Mouse (Mus musculus) stomach, postnatal 0 days (tissue): Measurements from ENCODE around the gene Togaram1. TPM values are rescaled to one million over a fixed set of nuclear protein-coding genes. Genes with fewer than 3 reads are reported as not detected.

Experiments used
- ATAC-seq: fragments of 200-750 bp; cut with Nextera tagmentation; 2 replicates; pipeline ENCODE4 v1.8.0; 2017; ENCODE audit not compliant: low FRiP score, low TSS enrichment
- DNase-seq: peaks from one replicate; pipeline ENCODE4 v3.0.0-alpha.2; 2016; ENCODE audit warnings: low spot score
- H3K27ac ChIP-seq: fragments of 300-500 bp; sonication (generic); replicated peaks from 2 replicates; pipeline ENCODE4 v1.5.1; 2014; ENCODE audit warnings: mild to moderate bottlenecking, control low read depth
- H3K27me3 ChIP-seq: fragments of 300-500 bp; sonication (generic); 2 replicates; pipeline ENCODE4 v1.6.1; 2014; ENCODE audit warnings: low read length; ENCODE audit not compliant: control insufficient read depth, insufficient read depth
- H3K36me3 ChIP-seq: fragments of 300-500 bp; sonication (generic); 2 replicates; pipeline ENCODE4 v1.6.1; 2014; ENCODE audit warnings: low read length, mixed read lengths; ENCODE audit not compliant: control insufficient read depth, insufficient read depth
- H3K4me1 ChIP-seq: fragments of 300-500 bp; sonication (generic); replicated peaks from 2 replicates; pipeline ENCODE4 v1.6.1; 2014; ENCODE audit warnings: antibody characterized with exemption; ENCODE audit not compliant: control insufficient read depth, insufficient read depth
- H3K4me2 ChIP-seq: fragments of 300-500 bp; sonication (generic); replicated peaks from 2 replicates; pipeline ENCODE4 v1.6.1; 2014; ENCODE audit warnings: low read depth, mild to moderate bottlenecking, control low read depth, moderate library complexity
- H3K4me3 ChIP-seq: fragments of 300-500 bp; sonication (generic); 2 replicates; pipeline ENCODE4 v1.5.1; 2014; ENCODE audit warnings: low read depth, low read length, control low read depth
- H3K9ac ChIP-seq: fragments of 300-500 bp; sonication (generic); 2 replicates; pipeline ENCODE4 v1.6.1; 2014; ENCODE audit warnings: mild to moderate bottlenecking, low read length, control low read depth, mixed read lengths
- H3K9me3 ChIP-seq: fragments of 300-500 bp; sonication (generic); 2 replicates; pipeline ENCODE4 v1.6.1; 2016; ENCODE audit warnings: low read length; ENCODE audit not compliant: control insufficient read depth
- CTCF ChIP-seq: IDR thresholded peaks from 2 replicates; pipeline ENCODE4 v1.5.1; 2016; ENCODE audit warnings: antibody characterized with exemption, low read depth, mild to moderate bottlenecking, moderate library complexity
- EP300 ChIP-seq: optimal IDR thresholded peaks from 2 replicates; pipeline ENCODE3; 2016; ENCODE audit warnings: antibody characterized with exemption
- WGBS: fragments of 180-500 bp; shearing (Covaris S2); extraction: QIAGEN DNeasy Blood & Tissue Kit; methylation state at CpG from one replicate; pipeline ENCODE4 v1.1.7; 2014; 5-methylcytosine and 5-hydroxymethylcytosine counted together
- polyA plus RNA-seq: library from polyadenylated mRNA; unstranded; fragments of >200 nt; fragmentation: Nextera tagmentation; extraction: Ambion mirVana; gene quantifications from 2 replicates; pipeline ENCODE4 v1.2.1, GENCODE M21; 2015

Gene Togaram1
- polyA plus RNA-seq, 1 experiment from 2014 or later = 11.3 TPM

- WGBS = under 1% methylated on average over 44 of the region's 44 CpGs
- DNase-seq = peak; percentile 63
- Histone ChIP-seq H3K9ac (peak overlapping the region; percentile 93), H3K4me3 (peak overlapping the region; percentile 90), H3K4me1 (peaks cover 2% of the 10 kb centered on the region; the same call in 1 of the 2 replicates), H3K9me3 (no peaks in the 10 kb centered on the region), H3K27ac (peak overlapping the region; percentile 95), H3K36me3 (no peaks in the 10 kb centered on the region), H3K4me2 (peak overlapping the region; percentile 86), H3K27me3 (no peaks in the 10 kb centered on the region)
- peak; percentile 22 for ATAC-seq
- TF ChIP-seq EP300 (no peak), CTCF (no peak)
These were observed 562 bp downstream of the Togaram1 start for GRCm38 (mm10) chr12:64966101-64966631.

GRCm38 (mm10) chr12:64966652-64967435 is 1.2 kb downstream of the Togaram1 start:
- H3K9me3 ChIP-seq = no peaks in the 10 kb centered on the region
- WGBS = 3% methylated on average over 19 of the region's 19 CpGs
- no peaks in the 10 kb centered on the region for H3K36me3 ChIP-seq
- peak overlapping the region; percentile 90 for H3K4me3 ChIP-seq
- TF ChIP-seq CTCF (no peak; the same call in 1 of the 2 replicates), EP300 (no peak)
- H3K4me1 ChIP-seq = peaks cover 5% of the 10 kb centered on the region; the same call in 1 of the 2 replicates
- peak overlapping the region; percentile 93 for H3K9ac ChIP-seq
- DNase-seq (no peak), ATAC-seq (no peak)
- peak overlapping the region; percentile 95 for H3K27ac ChIP-seq
- H3K27me3 ChIP-seq = no peaks in the 10 kb centered on the region
- H3K4me2 ChIP-seq = peak overlapping the region; percentile 86

DNA sequence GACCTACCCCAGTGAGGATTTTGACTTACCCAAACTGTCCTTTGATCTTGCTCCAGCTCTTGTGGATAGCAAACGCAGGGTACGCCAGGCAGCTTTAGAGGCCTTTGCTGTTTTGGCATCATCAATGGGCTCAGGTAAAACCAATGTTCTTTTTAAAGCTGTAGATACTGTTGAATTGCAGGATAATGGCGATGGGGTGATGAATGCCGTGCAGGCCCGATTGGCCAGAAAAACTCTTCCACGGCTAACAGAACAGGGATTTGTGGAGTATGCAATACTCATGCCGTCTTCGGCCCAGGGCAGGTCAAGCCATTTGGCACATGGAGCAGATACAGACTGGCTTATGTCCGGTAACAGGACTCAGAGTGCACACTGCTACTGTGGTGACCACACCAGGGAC is 1.9 kb downstream of the Togaram1 start:
- H3K27ac ChIP-seq = no peak overlapping the region
- under 1% methylated on average over 9 of the region's 9 CpGs for WGBS
- ATAC-seq (no peak), DNase-seq (no peak)
- no peaks in the 10 kb centered on the region for H3K9me3 ChIP-seq
- no peaks in the 10 kb centered on the region for H3K27me3 ChIP-seq
- H3K4me1 ChIP-seq = peaks cover 5% of the 10 kb centered on the region; the same call in 1 of the 2 replicates
- H3K9ac ChIP-seq = peak overlapping the region; percentile 93
- peak overlapping the region; percentile 86 for H3K4me2 ChIP-seq
- peak overlapping the region; percentile 90 for H3K4me3 ChIP-seq
- H3K36me3 ChIP-seq = no peaks in the 10 kb centered on the region
- TF ChIP-seq CTCF = no peak
- no peak for TF ChIP-seq EP300

- H3K36me3 ChIP-seq = no peaks in the 10 kb centered on the region
- no peak for TF ChIP-seq CTCF
- no peak for TF ChIP-seq EP300
- H3K9me3 ChIP-seq = no peaks in the 10 kb centered on the region
- no peaks in the 10 kb centered on the region for H3K27me3 ChIP-seq
- DNase-seq (no peak), ATAC-seq (no peak)
- peak overlapping the region; percentile 86 for H3K4me2 ChIP-seq
- peaks cover 5% of the 10 kb centered on the region; the same call in 1 of the 2 replicates for H3K4me1 ChIP-seq
- H3K27ac ChIP-seq = no peak overlapping the region
- peak overlapping the region; percentile 90 for H3K4me3 ChIP-seq
- WGBS = 0% methylated on average over 2 of the region's 2 CpGs
- H3K9ac ChIP-seq = peak overlapping the region; percentile 93
These were observed 2.5 kb downstream of the Togaram1 start for GRCm38 (mm10) chr12:64968067-64968466.

DNA sequence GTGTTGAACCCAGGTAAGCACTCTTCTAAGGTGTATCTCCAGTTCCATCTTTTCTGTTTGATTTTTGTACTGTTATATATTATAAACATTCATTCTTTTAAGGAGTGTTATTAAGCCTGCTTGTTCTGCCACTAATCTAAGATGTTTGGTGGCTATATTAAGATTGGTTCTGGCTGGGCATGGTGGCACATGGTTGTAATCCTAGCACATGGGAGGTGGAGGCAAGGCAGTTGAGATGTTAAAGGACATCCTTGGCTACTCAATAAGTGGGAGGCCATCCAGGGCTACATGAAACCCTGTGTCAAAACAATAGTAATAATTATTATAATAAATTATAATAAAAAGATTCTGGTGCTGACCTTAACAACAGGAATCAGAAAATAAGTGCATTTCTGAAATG is 5.8 kb downstream of the Togaram1 start:
- DNase-seq = no peak
- ATAC-seq = no peak
- no peak overlapping the region for H3K4me3 ChIP-seq
- H3K4me2 ChIP-seq = no peak overlapping the region
- H3K9me3 ChIP-seq = no peaks in the 10 kb centered on the region
- H3K27me3 ChIP-seq = no peaks in the 10 kb centered on the region
- no peak overlapping the region for H3K27ac ChIP-seq
- H3K4me1 ChIP-seq = peaks cover 5% of the 10 kb centered on the region; the same call in 1 of the 2 replicates
- TF ChIP-seq EP300 (no peak), CTCF (no peak)
- H3K9ac ChIP-seq = no peak overlapping the region
- H3K36me3 ChIP-seq = no peaks in the 10 kb centered on the region

- H3K27ac ChIP-seq = no peak overlapping the region
- no peak overlapping the region for H3K4me2 ChIP-seq
- H3K36me3 ChIP-seq = no peaks in the 10 kb centered on the region
- DNase-seq = no peak
- no peak overlapping the region for H3K9ac ChIP-seq
- TF ChIP-seq CTCF (no peak), EP300 (no peak)
- no peaks in the 10 kb centered on the region for H3K27me3 ChIP-seq
- no peaks in the 10 kb centered on the region for H3K9me3 ChIP-seq
- ATAC-seq = peak; percentile 53; the same call in 1 of the 2 replicates
- 36% methylated on average over 6 of the region's 6 CpGs for WGBS
- H3K4me3 ChIP-seq = 0 out of 2 replicates have a peak overlapping the region, but pooled peaks have one; percentile 3
- peaks cover 5% of the 10 kb centered on the region; the same call in 1 of the 2 replicates for H3K4me1 ChIP-seq
These were observed 6.5 kb downstream of the Togaram1 start for GRCm38 (mm10) chr12:64972063-64972462.
